Mouse (Mus musculus): ENCODE data around the gene Hadhb. TPM values are rescaled to one million over a fixed set of nuclear protein-coding genes. Genes with fewer than 3 reads are reported as not detected.

The Hadhb gene
- total RNA-seq (2015) (61.8 and 69.7 TPM in 2 replicates), total RNA-seq (2017) (65.1 and 82.6 TPM in 2 replicates)

DNA sequence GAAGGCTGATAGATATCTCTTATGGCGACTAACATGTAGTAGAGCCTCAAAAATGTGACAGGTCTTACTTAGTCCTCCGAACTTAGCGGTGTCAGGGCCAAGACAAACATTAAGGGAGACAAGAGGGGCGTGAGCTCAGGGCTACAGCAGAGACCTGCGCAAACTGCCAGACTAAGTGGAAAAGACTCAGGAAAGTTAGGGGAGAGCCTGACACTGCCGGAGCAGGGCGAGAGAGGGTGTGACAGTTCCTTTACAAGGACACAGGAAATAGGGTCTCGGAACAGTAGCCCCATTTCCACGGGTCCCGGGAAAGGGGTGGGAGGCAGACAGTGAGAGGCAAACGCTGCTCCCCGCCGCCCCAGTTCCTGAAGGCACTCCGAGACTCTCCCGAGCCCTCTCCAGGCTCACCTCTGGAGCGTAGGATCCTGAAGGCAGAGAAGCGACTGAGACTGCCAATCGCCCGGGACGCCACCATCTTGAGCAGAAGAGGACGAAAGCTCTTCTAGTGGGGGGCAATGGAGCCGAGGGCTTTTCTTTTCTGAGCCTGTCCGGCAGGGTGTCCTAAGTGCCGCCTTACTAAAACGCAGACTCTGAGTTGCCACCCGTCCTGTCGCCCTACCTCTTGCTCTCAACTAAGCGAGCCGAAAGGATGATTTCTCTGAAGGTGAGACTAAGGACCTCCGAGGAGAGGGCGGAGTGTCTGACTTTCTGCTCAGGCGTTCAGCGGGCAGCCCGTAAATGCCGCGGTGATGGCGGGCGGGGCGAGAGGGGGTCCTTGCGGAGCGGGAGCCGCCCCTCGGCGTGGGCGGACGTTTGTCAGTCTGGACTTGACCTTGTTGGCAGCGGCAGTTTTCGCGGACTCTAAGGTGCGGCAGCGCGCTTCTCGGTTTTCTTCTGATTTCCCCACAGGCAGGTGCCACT, at the start of gene Hadhb, which contains the start of gene Hadha:
Gene Hadhb, plus strand, starts transcription at position 775 of the 921 bp plus-strand sequence.
Gene Hadha, minus strand, starts transcription at position 689 of the 921 bp plus-strand sequence.
- ATAC-seq (replicated peaks; ENCODE audit: poor library complexity): peak; percentile 91

DNA sequence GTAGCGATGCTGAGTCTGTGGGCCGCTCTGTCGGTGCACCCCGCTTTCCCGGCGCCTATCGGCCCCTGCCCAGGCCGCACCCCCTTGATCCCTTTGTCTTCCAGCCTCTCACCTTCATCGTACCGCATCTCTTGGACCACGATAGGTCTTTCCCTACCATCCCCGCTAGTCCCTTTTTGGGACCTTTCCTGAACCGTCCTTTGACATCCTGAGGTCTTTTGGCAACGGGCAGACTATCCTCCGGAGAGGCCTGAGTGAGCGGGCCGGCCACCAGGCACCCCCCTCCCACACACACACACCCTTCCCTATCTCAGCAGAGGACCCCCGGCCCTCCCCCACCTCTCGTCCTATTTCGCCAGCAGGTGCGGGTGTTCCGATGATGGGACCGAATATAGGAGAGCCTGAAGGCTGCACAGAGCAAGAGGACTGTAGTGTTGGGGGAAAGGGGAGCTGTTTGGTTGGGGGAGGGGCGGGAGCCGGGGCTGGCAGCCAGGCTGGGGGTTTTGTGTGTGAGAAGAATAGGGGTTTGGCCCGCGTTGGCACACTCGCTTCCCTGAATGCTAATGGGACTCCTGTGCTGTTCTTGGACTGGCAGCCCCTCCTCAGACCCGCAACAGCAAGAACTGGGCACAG, 49.3 kb upstream of the Hadhb start, which contains the start of gene 3110082J24Rik:
Gene 3110082J24Rik, minus strand, starts transcription at position 419 of the 633 bp plus-strand sequence.
- no peak for ATAC-seq (replicated peaks; ENCODE audit: poor library complexity)

GRCm38 (mm10) chr5:30106756-30107155, 48.3 kb upstream of the Hadhb start:
- ATAC-seq (replicated peaks; ENCODE audit: poor library complexity): no peak

GRCm38 (mm10) chr5:30107186-30107585, 47.9 kb upstream of the Hadhb start:
- ATAC-seq (replicated peaks; ENCODE audit: poor library complexity): no peak

DNA sequence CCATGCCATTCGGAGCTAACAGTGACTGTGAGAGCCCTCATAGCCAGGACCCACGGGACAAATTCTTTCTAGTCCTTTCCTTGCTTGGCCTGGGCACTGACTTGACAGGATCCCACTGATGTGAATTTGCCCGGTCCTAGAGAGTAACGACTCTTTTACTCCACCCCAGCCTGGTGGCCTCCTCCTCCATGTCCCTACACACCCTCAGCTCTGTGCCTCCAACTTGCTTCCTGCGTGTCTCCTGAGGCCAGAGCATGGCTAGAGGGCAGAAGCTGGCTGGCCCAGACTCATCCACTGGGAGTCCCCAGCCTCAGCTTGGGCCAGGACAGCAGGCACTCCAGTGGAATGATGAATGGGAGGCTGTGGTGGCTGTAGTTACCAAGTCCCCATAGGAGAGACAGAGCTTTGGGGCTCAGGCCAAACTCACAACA, 47.4 kb upstream of the Hadhb start:
- no peak for ATAC-seq (replicated peaks; ENCODE audit: poor library complexity)

DNA sequence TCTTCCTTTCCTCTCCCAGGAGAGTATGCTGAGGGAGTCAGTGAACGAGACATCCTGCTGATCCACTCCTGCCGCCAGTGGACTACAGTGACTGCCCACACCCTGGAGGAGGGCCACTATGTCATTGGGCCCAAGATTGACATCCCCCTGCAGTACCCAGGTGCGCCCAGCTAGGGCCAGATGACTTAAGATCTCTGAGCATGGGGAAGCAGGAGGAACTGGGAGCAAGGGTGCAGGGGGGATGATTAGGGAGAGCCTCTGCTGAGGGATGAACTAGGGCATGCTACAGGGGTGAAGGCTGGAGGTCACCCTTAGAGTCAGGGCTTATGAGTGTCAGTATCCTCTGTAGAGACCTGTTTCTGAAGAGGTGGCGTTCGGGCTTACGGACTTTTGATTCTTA, 46.8 kb upstream of the Hadhb start:
- ATAC-seq (replicated peaks; ENCODE audit: poor library complexity): no peak

GRCm38 (mm10) chr5:30109899-30110298, 45.1 kb upstream of the Hadhb start:
- ATAC-seq (replicated peaks; ENCODE audit: poor library complexity): no peak

DNA sequence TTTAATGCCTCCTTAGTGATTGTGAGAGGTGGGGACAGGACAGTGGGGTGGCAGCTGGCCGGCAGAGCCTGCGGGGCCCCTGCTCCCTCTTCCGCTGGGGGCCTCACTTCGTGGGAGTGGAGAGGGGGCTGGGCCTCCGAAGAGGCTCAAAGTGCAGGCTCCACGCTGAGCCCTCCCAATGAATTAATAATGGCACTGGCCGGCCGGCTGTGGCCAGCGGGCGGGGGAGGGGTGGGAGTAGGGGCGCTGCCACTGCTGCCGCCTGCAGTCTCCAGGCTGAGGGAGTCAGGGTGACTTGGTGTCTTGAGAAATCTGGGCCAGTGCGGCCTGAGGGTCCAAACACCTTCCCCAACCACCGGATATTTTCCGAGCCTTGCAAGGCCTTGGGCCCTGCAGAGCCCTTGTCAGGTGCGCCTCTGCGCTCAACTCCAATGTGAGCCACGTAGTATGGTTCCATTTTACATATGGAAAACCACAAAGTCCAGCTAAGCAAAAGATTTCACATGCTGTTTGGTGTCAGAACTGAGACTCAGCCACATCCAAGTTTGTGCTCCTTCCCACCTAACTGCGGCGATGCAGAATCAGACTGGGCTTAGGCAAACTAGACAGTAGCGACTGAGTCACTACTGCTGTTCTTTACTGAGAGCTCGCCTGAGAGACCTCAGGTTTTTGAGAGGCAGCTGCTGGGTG, 44.5 kb upstream of the Hadhb start:
- ATAC-seq (replicated peaks; ENCODE audit: poor library complexity): no peak

- ATAC-seq (replicated peaks; ENCODE audit: poor library complexity): peak; percentile 15; the same call in 1 of the 2 replicates
Observed at GRCm38 (mm10) chr5:30111126-30111525, 43.9 kb upstream of the Hadhb start.

DNA sequence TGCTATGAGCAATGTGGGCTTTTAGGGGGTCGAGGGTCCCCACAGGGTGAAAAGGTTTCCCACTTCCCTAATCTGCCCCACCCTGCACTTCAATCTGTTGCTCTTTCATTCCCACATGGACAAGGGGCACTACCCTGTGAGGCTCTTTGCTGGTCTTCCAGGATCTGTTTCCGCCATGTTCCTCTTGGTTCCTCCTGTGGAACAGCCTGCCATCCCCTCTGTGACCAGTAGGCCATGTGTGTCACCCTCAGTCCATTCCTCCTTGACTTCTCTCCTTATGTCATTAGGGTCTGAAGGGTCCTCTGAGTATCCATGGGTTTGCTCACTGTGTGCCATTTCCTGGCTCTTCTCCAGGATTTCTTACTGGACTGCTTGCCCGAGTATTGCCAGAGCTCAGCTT, 43.3 kb upstream of the Hadhb start:
- 0 out of 2 replicates have a peak, but pooled peaks have one; percentile 19 for ATAC-seq (replicated peaks; ENCODE audit: poor library complexity)

GRCm38 (mm10) chr5:30112533-30113068, 42.4 kb upstream of the Hadhb start:
- ATAC-seq (replicated peaks; ENCODE audit: poor library complexity): no peak

- ATAC-seq (replicated peaks; ENCODE audit: poor library complexity): peak; percentile 69
Observed at GRCm38 (mm10) chr5:30113881-30114760, 40.9 kb upstream of the Hadhb start.

DNA sequence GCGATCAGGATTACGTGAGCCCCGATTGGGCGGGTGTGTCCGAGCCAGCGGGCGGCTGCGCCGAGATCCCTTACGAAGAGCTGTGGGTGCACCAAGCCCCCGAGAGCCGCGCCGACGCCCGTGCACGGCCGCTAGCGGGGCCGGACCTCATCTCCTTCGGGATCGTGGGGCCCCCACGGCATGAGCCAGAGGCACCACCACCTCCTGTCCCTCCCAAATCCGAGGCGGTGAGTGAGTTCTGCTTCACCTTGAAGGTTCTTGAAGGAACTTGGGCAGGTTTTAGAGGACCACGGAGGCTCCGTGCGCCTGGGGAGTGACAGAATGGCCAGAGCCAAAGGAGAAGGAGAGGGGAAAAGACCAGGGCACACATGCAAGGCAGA, 40.3 kb upstream of the Hadhb start:
- no peak for ATAC-seq (replicated peaks; ENCODE audit: poor library complexity)

GRCm38 (mm10) chr5:30115718-30116117, 39.3 kb upstream of the Hadhb start:
- no peak for ATAC-seq (replicated peaks; ENCODE audit: poor library complexity)

DNA sequence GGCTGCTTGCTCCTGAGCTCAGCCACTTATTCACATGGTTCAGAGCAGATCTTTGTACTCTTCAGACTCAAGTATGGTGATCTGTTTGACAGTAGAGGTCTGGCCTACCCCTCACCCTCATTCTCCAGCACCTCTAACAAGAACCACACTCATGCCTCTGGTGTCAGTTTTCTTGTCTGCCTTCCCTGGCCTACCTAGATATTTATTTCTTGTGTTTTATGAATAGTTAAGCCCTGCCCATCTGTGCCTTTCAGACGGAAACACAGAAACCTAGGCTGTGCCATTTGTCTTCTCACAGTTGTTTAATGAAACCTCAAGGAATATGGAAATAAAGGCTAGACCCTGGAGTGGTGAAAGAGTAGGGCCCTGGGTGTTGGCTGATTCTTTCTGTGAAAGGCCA, 37.0 kb upstream of the Hadhb start:
- no peak for ATAC-seq (replicated peaks; ENCODE audit: poor library complexity)

GRCm38 (mm10) chr5:30119163-30119562, 35.9 kb upstream of the Hadhb start:
- ATAC-seq (replicated peaks; ENCODE audit: poor library complexity): no peak

- ATAC-seq (replicated peaks; ENCODE audit: poor library complexity): no peak
Observed at GRCm38 (mm10) chr5:30120106-30120505, 34.9 kb upstream of the Hadhb start.

- no peak for ATAC-seq (replicated peaks; ENCODE audit: poor library complexity)
Observed at GRCm38 (mm10) chr5:30122481-30122880, 32.6 kb upstream of the Hadhb start.

DNA sequence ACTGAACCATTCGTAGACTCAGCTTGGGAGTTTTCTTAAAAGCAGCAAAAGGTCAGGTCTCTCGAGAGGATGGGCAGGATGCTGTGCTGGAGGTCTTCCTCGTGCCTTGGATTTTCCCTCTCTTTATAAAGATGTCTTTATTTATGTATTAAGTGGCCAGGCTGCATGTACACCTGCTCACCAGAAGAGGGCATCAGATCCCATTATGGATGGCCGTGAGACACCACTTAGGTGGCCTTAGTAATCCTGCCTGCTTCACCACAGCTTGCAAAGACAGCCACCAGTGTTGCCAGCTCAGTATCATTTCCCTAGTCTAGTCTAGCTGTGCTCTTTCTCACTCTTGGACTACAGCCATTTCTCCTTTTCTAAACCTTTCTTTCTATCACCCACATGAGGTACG, 29.5 kb upstream of the Hadhb start:
- ATAC-seq (replicated peaks; ENCODE audit: poor library complexity): peak; percentile 83

DNA sequence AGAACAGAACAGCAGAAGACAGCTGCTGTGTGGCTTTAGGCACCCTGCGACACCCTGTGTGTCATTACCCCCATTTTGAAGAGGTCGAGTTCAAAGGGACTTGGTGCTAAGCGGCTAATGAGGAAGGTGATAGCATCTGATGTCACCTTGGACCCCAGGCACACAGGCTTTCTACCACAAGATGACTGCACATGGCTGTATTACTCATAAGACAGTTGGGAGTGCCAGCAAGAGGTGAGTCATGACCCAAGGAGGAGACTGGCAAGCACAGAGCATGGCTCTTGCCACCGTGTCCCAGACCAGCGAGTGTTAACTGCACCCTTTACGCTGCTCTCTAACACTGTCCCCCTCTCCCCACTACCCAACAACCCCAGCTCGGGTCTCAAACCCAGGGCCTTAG, 28.3 kb upstream of the Hadhb start:
- ATAC-seq (replicated peaks; ENCODE audit: poor library complexity): no peak
